Mouse (Mus musculus): ENCODE results near the gene Pnkp. TPM values are rescaled to one million over a fixed set of nuclear protein-coding genes. Genes with fewer than 3 reads are reported as not detected.
A peak's percentile ranks its signal among the peaks of the same experiment; 100 is the strongest.

Pnkp gene
- polyA plus RNA-seq, 1 experiment from 2014 or later: 40.2 TPM

- Histone ChIP-seq H3K4me1 (replicated peaks) (peaks cover 63% of the 10 kb centered on the region), H3K9me3 (no peaks in the 10 kb centered on the region), H3K36me3 (peaks cover 67% of the 10 kb centered on the region), H3K4me3 (peak overlapping the region; percentile 29), H3K27ac (peak overlapping the region; percentile 50), H3K27me3 (ENCODE audit: insufficient read depth, poor library complexity, severe bottlenecking) (no peaks in the 10 kb centered on the region)
- 62% methylated on average over 22 of the region's 22 CpGs for WGBS
- DNase-seq (ENCODE audit: low spot score): peak; percentile 83
Observed at GRCm38 (mm10) chr7:44860576-44861428, 3.9 kb downstream of the Pnkp start.

- H3K36me3 ChIP-seq: peaks cover 73% of the 10 kb centered on the region
Observed at GRCm38 (mm10) chr7:44861429-44861816, 4.5 kb downstream of the Pnkp start.

GRCm38 (mm10) chr7:44862434-44862833 is 5.5 kb downstream of the Pnkp start:
- Histone ChIP-seq H3K27me3 (ENCODE audit: insufficient read depth, poor library complexity, severe bottlenecking) (no peaks in the 10 kb centered on the region), H3K27ac (no peak overlapping the region), H3K36me3 (peaks cover 83% of the 10 kb centered on the region), H3K9me3 (no peaks in the 10 kb centered on the region), H3K4me3 (no peak overlapping the region), H3K4me1 (replicated peaks) (peaks cover 63% of the 10 kb centered on the region)
- no peak for DNase-seq (ENCODE audit: low spot score)
- WGBS: 92% methylated on average over 8 of the region's 8 CpGs

More at GRCm38 (mm10) chr7:44861429-44861816, 4.5 kb downstream of the Pnkp start:
- Histone ChIP-seq H3K4me1 (replicated peaks) (peaks cover 63% of the 10 kb centered on the region), H3K4me3 (0 out of 2 replicates have a peak overlapping the region, but pooled peaks have one; percentile 29), H3K27me3 (ENCODE audit: insufficient read depth, poor library complexity, severe bottlenecking) (no peaks in the 10 kb centered on the region), H3K27ac (peak overlapping the region; percentile 50; the same call in 1 of the 2 replicates), H3K9me3 (no peaks in the 10 kb centered on the region)
- WGBS: 89% methylated on average over 14 of the region's 14 CpGs
- no peak for DNase-seq (ENCODE audit: low spot score)

GRCm38 (mm10) chr7:44863210-44863609 is 6.3 kb downstream of the Pnkp start:
- DNase-seq (ENCODE audit: low spot score): no peak
- Histone ChIP-seq H3K27me3 (ENCODE audit: insufficient read depth, poor library complexity, severe bottlenecking) (no peaks in the 10 kb centered on the region), H3K36me3 (peaks cover 90% of the 10 kb centered on the region), H3K9me3 (no peaks in the 10 kb centered on the region), H3K4me3 (peak overlapping the region; percentile 20; the same call in 1 of the 2 replicates), H3K27ac (no peak overlapping the region), H3K4me1 (replicated peaks) (peaks cover 63% of the 10 kb centered on the region)
- WGBS: 93% methylated on average over 14 of the region's 14 CpGs

- no peak for DNase-seq (ENCODE audit: low spot score)
- Histone ChIP-seq H3K9me3 (no peaks in the 10 kb centered on the region), H3K4me1 (replicated peaks) (peaks cover 61% of the 10 kb centered on the region), H3K36me3 (peaks cover 90% of the 10 kb centered on the region), H3K27ac (no peak overlapping the region), H3K4me3 (peak overlapping the region; percentile 20; the same call in 1 of the 2 replicates), H3K27me3 (ENCODE audit: insufficient read depth, poor library complexity, severe bottlenecking) (no peaks in the 10 kb centered on the region)
- WGBS: 91% methylated on average over 11 of the region's 11 CpGs
Observed at GRCm38 (mm10) chr7:44863982-44864494, 7.1 kb downstream of the Pnkp start.

- no peaks in the 10 kb centered on the region for H3K9me3 ChIP-seq
- no peak overlapping the region for H3K27ac ChIP-seq
- DNase-seq (ENCODE audit: low spot score): no peak
- H3K36me3 ChIP-seq: peaks cover 82% of the 10 kb centered on the region
- 88% methylated on average over 24 of the region's 24 CpGs for WGBS
- peaks cover 61% of the 10 kb centered on the region for H3K4me1 ChIP-seq (replicated peaks)
- no peaks in the 10 kb centered on the region for H3K27me3 ChIP-seq (ENCODE audit: insufficient read depth, poor library complexity, severe bottlenecking)
- H3K4me3 ChIP-seq: peak overlapping the region; percentile 20; the same call in 1 of the 2 replicates
Observed at GRCm38 (mm10) chr7:44864595-44865542, 7.9 kb downstream of the Pnkp start.

GRCm38 (mm10) chr7:44866276-44867009 is 9.5 kb downstream of the Pnkp start:
- DNase-seq (ENCODE audit: low spot score): no peak
- no peak overlapping the region for H3K27ac ChIP-seq
- H3K4me1 ChIP-seq (replicated peaks): peaks cover 60% of the 10 kb centered on the region
- no peaks in the 10 kb centered on the region for H3K9me3 ChIP-seq
- H3K36me3 ChIP-seq: peaks cover 67% of the 10 kb centered on the region
- 73% methylated on average over 15 of the region's 15 CpGs for WGBS
- H3K27me3 ChIP-seq (ENCODE audit: insufficient read depth, poor library complexity, severe bottlenecking): no peaks in the 10 kb centered on the region
- H3K4me3 ChIP-seq: peak overlapping the region; percentile 95

- H3K4me3 ChIP-seq: peak overlapping the region; percentile 95
- no peaks in the 10 kb centered on the region for H3K9me3 ChIP-seq
- 79% methylated on average over 19 of the region's 19 CpGs for WGBS
- no peaks in the 10 kb centered on the region for H3K27me3 ChIP-seq (ENCODE audit: insufficient read depth, poor library complexity, severe bottlenecking)
- DNase-seq (ENCODE audit: low spot score): no peak
- H3K27ac ChIP-seq: peak overlapping the region; percentile 29
- peaks cover 60% of the 10 kb centered on the region for H3K36me3 ChIP-seq
- peaks cover 59% of the 10 kb centered on the region for H3K4me1 ChIP-seq (replicated peaks)
Observed at GRCm38 (mm10) chr7:44867010-44867702, 10.2 kb downstream of the Pnkp start.

GRCm38 (mm10) chr7:44867802-44868201 is 10.9 kb downstream of the Pnkp start:
- peaks cover 53% of the 10 kb centered on the region for H3K36me3 ChIP-seq
- DNase-seq (ENCODE audit: low spot score): no peak
- 61% methylated on average over 9 of the region's 9 CpGs for WGBS
- 0 out of 2 replicates have a peak overlapping the region, but pooled peaks have one; percentile 100 for H3K27ac ChIP-seq
- no peaks in the 10 kb centered on the region for H3K27me3 ChIP-seq (ENCODE audit: insufficient read depth, poor library complexity, severe bottlenecking)
- H3K4me1 ChIP-seq (replicated peaks): peaks cover 61% of the 10 kb centered on the region
- peak overlapping the region; percentile 95 for H3K4me3 ChIP-seq
- H3K9me3 ChIP-seq: no peaks in the 10 kb centered on the region

GRCm38 (mm10) chr7:44868465-44868864 is 11.5 kb downstream of the Pnkp start:
- peaks cover 62% of the 10 kb centered on the region for H3K4me1 ChIP-seq (replicated peaks)
- H3K4me3 ChIP-seq: peak overlapping the region; percentile 95
- H3K27me3 ChIP-seq (ENCODE audit: insufficient read depth, poor library complexity, severe bottlenecking): no peaks in the 10 kb centered on the region
- H3K36me3 ChIP-seq: peaks cover 47% of the 10 kb centered on the region
- H3K9me3 ChIP-seq: no peaks in the 10 kb centered on the region
- DNase-seq (ENCODE audit: low spot score): no peak
- WGBS: 6% methylated on average over 16 of the region's 16 CpGs
- peak overlapping the region; percentile 100 for H3K27ac ChIP-seq

- peaks cover 62% of the 10 kb centered on the region for H3K4me1 ChIP-seq (replicated peaks)
- under 1% methylated on average over 108 of the region's 108 CpGs for WGBS
- peak; percentile 79 for DNase-seq (ENCODE audit: low spot score)
- H3K4me3 ChIP-seq: peak overlapping the region; percentile 95
- peak overlapping the region; percentile 100 for H3K27ac ChIP-seq
- no peaks in the 10 kb centered on the region for H3K9me3 ChIP-seq
- no peaks in the 10 kb centered on the region for H3K27me3 ChIP-seq (ENCODE audit: insufficient read depth, poor library complexity, severe bottlenecking)
- H3K36me3 ChIP-seq: peaks cover 40% of the 10 kb centered on the region
Observed at GRCm38 (mm10) chr7:44868919-44869696, 12.2 kb downstream of the Pnkp start.

Data from hindbrain, embryonic 10.5 days (tissue).